Mouse (Mus musculus): Measurements from ENCODE around the gene Rnf144a. TPM values are rescaled to one million over a fixed set of nuclear protein-coding genes. Genes with fewer than 3 reads are reported as not detected.

The Rnf144a gene
- total and polyA plus RNA-seq, 2 experiments = 2.0 to 2.3 TPM

GRCm38 (mm10) chr12:26366372-26366771 is 48.7 kb downstream of the Rnf144a start:
- WGBS = 95% methylated on average over 4 of the region's 4 CpGs
- Histone ChIP-seq H3K4me3 (ENCODE audit: insufficient read depth, low read depth, low read length) (no peak overlapping the region), H3K9ac (ENCODE audit: low read depth, low read length) (no peak overlapping the region), H3K79me2 (ENCODE audit: control insufficient read depth, insufficient read depth, low read length) (no peaks in the 10 kb centered on the region), H3K36me3 (ENCODE audit: control insufficient read depth, insufficient read depth, low read length) (no peaks in the 10 kb centered on the region), H3K27ac (replicated peaks; ENCODE audit: insufficient read depth, low read depth, low read length) (no peak overlapping the region), H3K4me1 (ENCODE audit: control insufficient read depth, insufficient read depth, low read length) (peaks cover 4% of the 10 kb centered on the region), H3K27me3 (ENCODE audit: control insufficient read depth, insufficient read depth, low read length) (no peaks in the 10 kb centered on the region)
- DNase-seq (ENCODE audit: extremely low read depth, low read depth, low spot score) = no peak
- TF ChIP-seq POLR2A (IDR thresholded peaks at IDR 0.05; ENCODE audit: extremely low read depth, insufficient read depth, low read length) (no peak), CTCF (IDR thresholded peaks at IDR 0.05; ENCODE audit: low read depth, low read length) (no peak)

DNA sequence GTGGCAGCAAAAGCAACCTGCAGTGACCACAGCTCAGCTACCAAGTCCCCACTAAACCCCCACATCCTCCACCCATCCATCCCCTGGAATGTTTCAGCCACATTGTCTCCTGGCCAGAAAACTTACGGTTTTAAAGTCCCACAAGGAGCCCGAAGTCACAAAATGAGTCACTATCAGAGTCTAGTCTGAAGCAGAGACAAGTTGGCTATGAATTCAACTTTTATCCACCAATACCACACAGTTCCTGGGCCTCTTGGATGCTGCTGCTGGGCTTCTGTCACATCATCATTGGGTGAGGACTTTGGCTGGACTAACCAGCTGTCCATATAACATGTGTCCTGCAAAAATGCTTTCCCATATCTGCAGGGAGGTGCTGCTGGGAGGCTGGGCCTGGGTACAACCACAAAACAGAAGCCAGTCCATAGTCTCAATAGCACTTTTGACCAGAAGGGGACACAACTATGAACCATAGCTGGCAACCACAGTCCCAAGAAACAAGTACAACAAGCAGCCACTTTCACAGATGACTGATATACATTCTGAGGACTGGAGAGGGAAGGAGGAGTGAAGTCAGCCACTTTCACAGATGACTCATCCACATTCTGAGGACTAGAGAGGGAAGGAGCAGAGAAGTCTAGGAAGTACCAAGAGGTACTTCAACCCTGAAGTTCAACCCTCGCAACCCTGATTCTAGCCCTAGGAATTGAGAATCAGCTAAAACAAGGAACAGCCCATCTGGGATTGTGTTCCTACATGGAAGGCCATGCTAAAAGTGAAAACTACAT is 49.3 kb downstream of the Rnf144a start:
- Histone ChIP-seq H3K27me3 (ENCODE audit: control insufficient read depth, insufficient read depth, low read length) (no peaks in the 10 kb centered on the region), H3K79me2 (ENCODE audit: control insufficient read depth, insufficient read depth, low read length) (no peaks in the 10 kb centered on the region), H3K36me3 (ENCODE audit: control insufficient read depth, insufficient read depth, low read length) (no peaks in the 10 kb centered on the region), H3K4me3 (ENCODE audit: insufficient read depth, low read depth, low read length) (no peak overlapping the region), H3K4me1 (ENCODE audit: control insufficient read depth, insufficient read depth, low read length) (peaks cover 10% of the 10 kb centered on the region), H3K9ac (ENCODE audit: low read depth, low read length) (no peak overlapping the region), H3K27ac (replicated peaks; ENCODE audit: insufficient read depth, low read depth, low read length) (no peak overlapping the region)
- DNase-seq (ENCODE audit: extremely low read depth, low read depth, low spot score) = no peak
- WGBS = 96% methylated on average over 3 of the region's 3 CpGs
- no peak for TF ChIP-seq CTCF (IDR thresholded peaks at IDR 0.05; ENCODE audit: low read depth, low read length)
- TF ChIP-seq POLR2A (IDR thresholded peaks at IDR 0.05; ENCODE audit: extremely low read depth, insufficient read depth, low read length) = no peak

DNA sequence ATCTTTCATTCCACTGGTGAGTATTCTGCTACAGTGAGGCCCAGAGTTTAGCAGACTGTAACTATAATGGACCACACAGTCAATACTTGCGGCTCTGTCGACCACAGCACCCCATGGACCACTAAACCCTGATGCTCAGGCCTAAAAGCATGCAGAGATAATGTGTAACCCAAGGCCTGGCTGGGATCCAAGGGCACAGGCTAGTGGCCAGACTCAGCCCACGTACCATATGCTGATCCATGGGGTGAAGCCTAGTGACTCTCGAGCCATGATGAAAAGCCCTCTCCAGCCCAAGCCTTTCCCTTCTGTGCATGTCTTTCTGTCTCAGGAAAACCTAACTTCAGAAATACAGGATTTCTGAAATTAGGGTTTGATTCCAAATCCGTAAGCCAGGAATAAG is 50.2 kb downstream of the Rnf144a start:
- Histone ChIP-seq H3K36me3 (ENCODE audit: control insufficient read depth, insufficient read depth, low read length) (no peaks in the 10 kb centered on the region), H3K4me3 (ENCODE audit: insufficient read depth, low read depth, low read length) (no peak overlapping the region), H3K27me3 (ENCODE audit: control insufficient read depth, insufficient read depth, low read length) (no peaks in the 10 kb centered on the region), H3K4me1 (ENCODE audit: control insufficient read depth, insufficient read depth, low read length) (peaks cover 12% of the 10 kb centered on the region), H3K27ac (replicated peaks; ENCODE audit: insufficient read depth, low read depth, low read length) (no peak overlapping the region), H3K79me2 (ENCODE audit: control insufficient read depth, insufficient read depth, low read length) (no peaks in the 10 kb centered on the region), H3K9ac (ENCODE audit: low read depth, low read length) (no peak overlapping the region)
- peak; percentile 19 for DNase-seq (ENCODE audit: extremely low read depth, low read depth, low spot score)
- WGBS = 38% methylated on average over 5 of the region's 5 CpGs
- no peak for TF ChIP-seq POLR2A (IDR thresholded peaks at IDR 0.05; ENCODE audit: extremely low read depth, insufficient read depth, low read length)
- no peak for TF ChIP-seq CTCF (IDR thresholded peaks at IDR 0.05; ENCODE audit: low read depth, low read length)

GRCm38 (mm10) chr12:26360946-26361523 is 54.0 kb downstream of the Rnf144a start:
- peak; percentile 92 for DNase-seq (ENCODE audit: extremely low read depth, low read depth, low spot score)
- Histone ChIP-seq H3K4me3 (ENCODE audit: insufficient read depth, low read depth, low read length) (no peak overlapping the region), H3K27me3 (ENCODE audit: control insufficient read depth, insufficient read depth, low read length) (no peaks in the 10 kb centered on the region), H3K79me2 (ENCODE audit: control insufficient read depth, insufficient read depth, low read length) (no peaks in the 10 kb centered on the region), H3K36me3 (ENCODE audit: control insufficient read depth, insufficient read depth, low read length) (no peaks in the 10 kb centered on the region), H3K4me1 (ENCODE audit: control insufficient read depth, insufficient read depth, low read length) (peaks cover 10% of the 10 kb centered on the region), H3K9ac (ENCODE audit: low read depth, low read length) (no peak overlapping the region), H3K27ac (replicated peaks; ENCODE audit: insufficient read depth, low read depth, low read length) (no peak overlapping the region)
- 18% methylated on average over 10 of the region's 10 CpGs for WGBS
- TF ChIP-seq POLR2A (IDR thresholded peaks at IDR 0.05; ENCODE audit: extremely low read depth, insufficient read depth, low read length) (no peak), CTCF (IDR thresholded peaks at IDR 0.05; ENCODE audit: low read depth, low read length) (no peak)

GRCm38 (mm10) chr12:26359817-26360216 is 55.2 kb downstream of the Rnf144a start:
- no peaks in the 10 kb centered on the region; the same call in 1 of the 2 replicates for H3K79me2 ChIP-seq (ENCODE audit: control insufficient read depth, insufficient read depth, low read length)
- no peaks in the 10 kb centered on the region for H3K36me3 ChIP-seq (ENCODE audit: control insufficient read depth, insufficient read depth, low read length)
- H3K9ac ChIP-seq (ENCODE audit: low read depth, low read length) = no peak overlapping the region
- no peak overlapping the region for H3K27ac ChIP-seq (replicated peaks; ENCODE audit: insufficient read depth, low read depth, low read length)
- TF ChIP-seq POLR2A (IDR thresholded peaks at IDR 0.05; ENCODE audit: extremely low read depth, insufficient read depth, low read length) = no peak
- no peak for TF ChIP-seq CTCF (IDR thresholded peaks at IDR 0.05; ENCODE audit: low read depth, low read length)
- DNase-seq (ENCODE audit: extremely low read depth, low read depth, low spot score) = peak; percentile 5
- 79% methylated on average over 5 of the region's 5 CpGs for whole genome bisulfite sequencing
- no peaks in the 10 kb centered on the region for H3K27me3 ChIP-seq (ENCODE audit: control insufficient read depth, insufficient read depth, low read length)
- H3K4me3 ChIP-seq (ENCODE audit: insufficient read depth, low read depth, low read length) = no peak overlapping the region
- peaks cover 14% of the 10 kb centered on the region for H3K4me1 ChIP-seq (ENCODE audit: control insufficient read depth, insufficient read depth, low read length)

GRCm38 (mm10) chr12:26359241-26359640 is 55.8 kb downstream of the Rnf144a start:
- Histone ChIP-seq H3K9ac (ENCODE audit: low read depth, low read length) (no peak overlapping the region), H3K27ac (replicated peaks; ENCODE audit: insufficient read depth, low read depth, low read length) (no peak overlapping the region), H3K4me1 (ENCODE audit: control insufficient read depth, insufficient read depth, low read length) (peaks cover 14% of the 10 kb centered on the region), H3K79me2 (ENCODE audit: control insufficient read depth, insufficient read depth, low read length) (no peaks in the 10 kb centered on the region; the same call in 1 of the 2 replicates), H3K36me3 (ENCODE audit: control insufficient read depth, insufficient read depth, low read length) (no peaks in the 10 kb centered on the region), H3K4me3 (ENCODE audit: insufficient read depth, low read depth, low read length) (no peak overlapping the region), H3K27me3 (ENCODE audit: control insufficient read depth, insufficient read depth, low read length) (no peaks in the 10 kb centered on the region)
- no peak for DNase-seq (ENCODE audit: extremely low read depth, low read depth, low spot score)
- TF ChIP-seq POLR2A (IDR thresholded peaks at IDR 0.05; ENCODE audit: extremely low read depth, insufficient read depth, low read length) (no peak), CTCF (IDR thresholded peaks at IDR 0.05; ENCODE audit: low read depth, low read length) (no peak)
- 93% methylated on average over 2 of the region's 2 CpGs for WGBS
